Mouse (Mus musculus) liver, embryonic 12.5 days (tissue): ENCODE measurements around the gene Mrps10. TPM values are rescaled to one million over a fixed set of nuclear protein-coding genes. Genes with fewer than 3 reads are reported as not detected.
A peak's percentile ranks its signal among the peaks of the same experiment; 100 is the strongest.
"Not testable (repeated sequence)": the region's sequence is repeated elsewhere in the genome, so short reads cannot be mapped to it uniquely, and the experiment has no call there.

Source experiments
- ATAC-seq: fragments of 200-750 bp; cut with Nextera tagmentation; 2 replicates; pipeline ENCODE4 v1.8.0; 2017; ENCODE audit warnings: moderate number of reproducible peaks, mild to moderate bottlenecking, moderate library complexity
- H3K27ac ChIP-seq: fragments of 300-500 bp; sonication (generic); 2 replicates; pipeline ENCODE4 v1.5.1; 2016; ENCODE audit warnings: mild to moderate bottlenecking
- H3K27me3 ChIP-seq: fragments of 300-500 bp; sonication (generic); replicated peaks from 2 replicates; pipeline ENCODE4 v1.6.1; 2016; ENCODE audit warnings: mild to moderate bottlenecking, moderate library complexity
- H3K36me3 ChIP-seq: fragments of 300-500 bp; sonication (generic); 2 replicates; pipeline ENCODE4 v1.6.1; 2016; ENCODE audit warnings: mild to moderate bottlenecking, moderate library complexity
- H3K4me1 ChIP-seq: fragments of 300-500 bp; sonication (generic); 2 replicates; pipeline ENCODE4 v1.6.1; 2016
- H3K4me2 ChIP-seq: fragments of 300-500 bp; sonication (generic); 2 replicates; pipeline ENCODE4 v1.6.1; 2016; ENCODE audit warnings: mild to moderate bottlenecking, moderate library complexity
- H3K4me3 ChIP-seq: fragments of 300-500 bp; sonication (generic); 2 replicates; pipeline ENCODE4 v1.5.1; 2016; ENCODE audit warnings: mild to moderate bottlenecking, moderate library complexity
- H3K9ac ChIP-seq: fragments of 300-500 bp; sonication (generic); 2 replicates; pipeline ENCODE4 v1.6.1; 2016; ENCODE audit warnings: mild to moderate bottlenecking, moderate library complexity
- H3K9me3 ChIP-seq: fragments of 300-500 bp; sonication (generic); replicated peaks from 2 replicates; pipeline ENCODE4 v1.6.1; 2016; ENCODE audit warnings: mild to moderate bottlenecking, moderate library complexity
- WGBS: fragments of 180-500 bp; shearing (Covaris S2); methylation state at CpG from one replicate; pipeline ENCODE4 v1.1.7; 2016; ENCODE audit not compliant: insufficient replicate concordance; 5-methylcytosine and 5-hydroxymethylcytosine counted together
- polyA plus RNA-seq: library from polyadenylated mRNA; unstranded; fragments of >200 nt; fragmentation: Nextera tagmentation; extraction: Ambion mirVana; gene quantifications from 2 replicates; pipeline ENCODE4 v1.2.1, GENCODE M21; 2016

Mrps10 gene
- 66.2 and 70.4 TPM in 2 replicates for polyA plus RNA-seq

- peak within 1 kb of the TSS; percentile 78 for H3K4me2 ChIP-seq
- H3K4me3 ChIP-seq = peak within 1 kb of the TSS; percentile 80
- H3K27me3 ChIP-seq = peaks cover 14% of the 10 kb centered on the region; the same call in 1 of the 2 replicates
- peak within 1 kb of the TSS; percentile 78 for H3K9ac ChIP-seq
- ATAC-seq = peak; percentile 82
- no peaks in the 10 kb centered on the region for H3K9me3 ChIP-seq
- H3K4me1 ChIP-seq = peaks cover 22% of the 10 kb centered on the region
- H3K27ac ChIP-seq = peak within 1 kb of the TSS; percentile 37; the same call in 1 of the 2 replicates
- H3K36me3 ChIP-seq = peaks cover 16% of the 10 kb centered on the region
- 3% methylated on average over 35 of the region's 35 CpGs for WGBS
Observed at GRCm38 (mm10) chr17:47368401-47369086, at the start of gene Mrps10. Gene Mrps10 (plus strand): TSS chr17:47368887.

- no peak overlapping the region for H3K27ac ChIP-seq
- no peak overlapping the region for H3K4me3 ChIP-seq
- ATAC-seq = no peak
- H3K27me3 ChIP-seq = 0 out of 2 replicates have a peak, but pooled peaks cover 3% of the 10 kb centered on the region
- WGBS = 39% methylated on average over 20 of the region's 20 CpGs
- no peaks in the 10 kb centered on the region for H3K9me3 ChIP-seq
- H3K4me2 ChIP-seq = peak overlapping the region; percentile 15
- no peak overlapping the region for H3K9ac ChIP-seq
- H3K36me3 ChIP-seq = peaks cover 28% of the 10 kb centered on the region
- peaks cover 11% of the 10 kb centered on the region for H3K4me1 ChIP-seq
Observed at GRCm38 (mm10) chr17:47318972-47319625, 49.6 kb upstream of the Mrps10 start.

- Histone ChIP-seq H3K27ac (no peak overlapping the region), H3K27me3 (0 out of 2 replicates have a peak, but pooled peaks cover 3% of the 10 kb centered on the region), H3K4me3 (no peak overlapping the region), H3K4me1 (peaks cover 11% of the 10 kb centered on the region), H3K4me2 (peak overlapping the region; percentile 15), H3K9me3 (no peaks in the 10 kb centered on the region), H3K9ac (no peak overlapping the region), H3K36me3 (peaks cover 21% of the 10 kb centered on the region)
- no peak for ATAC-seq
- WGBS = 64% methylated on average over 12 of the region's 12 CpGs
Observed at GRCm38 (mm10) chr17:47319761-47320160, 48.9 kb upstream of the Mrps10 start.

- Histone ChIP-seq H3K36me3 (peaks cover 14% of the 10 kb centered on the region), H3K27me3 (0 out of 2 replicates have a peak, but pooled peaks cover 3% of the 10 kb centered on the region), H3K9me3 (no peaks in the 10 kb centered on the region), H3K4me1 (peaks cover 11% of the 10 kb centered on the region), H3K4me3 (no peak overlapping the region), H3K27ac (no peak overlapping the region), H3K4me2 (no peak overlapping the region), H3K9ac (no peak overlapping the region)
- 69% methylated on average over 22 of the region's 22 CpGs for WGBS
- no peak for ATAC-seq
Observed at GRCm38 (mm10) chr17:47322128-47322990, 46.3 kb upstream of the Mrps10 start.

- no peak overlapping the region for H3K4me3 ChIP-seq
- peaks cover 14% of the 10 kb centered on the region for H3K36me3 ChIP-seq
- peaks cover 11% of the 10 kb centered on the region for H3K4me1 ChIP-seq
- no peak for ATAC-seq
- no peak overlapping the region for H3K4me2 ChIP-seq
- 75% methylated on average over 6 of the region's 6 CpGs for WGBS
- H3K27ac ChIP-seq = no peak overlapping the region
- no peaks in the 10 kb centered on the region for H3K27me3 ChIP-seq
- H3K9me3 ChIP-seq = no peaks in the 10 kb centered on the region
- no peak overlapping the region for H3K9ac ChIP-seq
Observed at GRCm38 (mm10) chr17:47322991-47323295, 45.7 kb upstream of the Mrps10 start.

- no peak for ATAC-seq
- WGBS = 78% methylated on average over 12 of the region's 12 CpGs
- Histone ChIP-seq H3K27me3 (no peaks in the 10 kb centered on the region), H3K4me1 (no peaks in the 10 kb centered on the region), H3K27ac (no peak overlapping the region), H3K9me3 (no peaks in the 10 kb centered on the region), H3K4me3 (no peak overlapping the region), H3K9ac (no peak overlapping the region), H3K4me2 (no peak overlapping the region), H3K36me3 (peaks cover 15% of the 10 kb centered on the region)
Observed at GRCm38 (mm10) chr17:47327559-47327958, 41.1 kb upstream of the Mrps10 start.

GRCm38 (mm10) chr17:47327969-47328368 lies 40.7 kb upstream of the Mrps10 start:
- Histone ChIP-seq H3K4me3 (no peak overlapping the region), H3K9me3 (no peaks in the 10 kb centered on the region), H3K36me3 (peaks cover 14% of the 10 kb centered on the region), H3K9ac (no peak overlapping the region), H3K27ac (no peak overlapping the region), H3K4me1 (no peaks in the 10 kb centered on the region), H3K27me3 (no peaks in the 10 kb centered on the region), H3K4me2 (no peak overlapping the region)
- 54% methylated on average over 7 of the region's 7 CpGs for WGBS
- no peak for ATAC-seq

- H3K4me3 ChIP-seq = no peak overlapping the region
- no peaks in the 10 kb centered on the region for H3K27me3 ChIP-seq
- no peaks in the 10 kb centered on the region for H3K9me3 ChIP-seq
- ATAC-seq = no peak
- H3K36me3 ChIP-seq = 0 out of 2 replicates have a peak, but pooled peaks cover 7% of the 10 kb centered on the region
- WGBS = 73% methylated on average over 26 of the region's 26 CpGs
- no peak overlapping the region for H3K4me2 ChIP-seq
- H3K27ac ChIP-seq = no peak overlapping the region
- H3K4me1 ChIP-seq = no peaks in the 10 kb centered on the region
- no peak overlapping the region for H3K9ac ChIP-seq
Observed at GRCm38 (mm10) chr17:47328552-47329343, 39.9 kb upstream of the Mrps10 start.

GRCm38 (mm10) chr17:47330616-47331015 lies 38.1 kb upstream of the Mrps10 start:
- 80% methylated on average over 9 of the region's 9 CpGs for WGBS
- ATAC-seq = no peak
- Histone ChIP-seq H3K9me3 (no peaks in the 10 kb centered on the region), H3K4me1 (no peaks in the 10 kb centered on the region), H3K36me3 (0 out of 2 replicates have a peak, but pooled peaks cover 7% of the 10 kb centered on the region), H3K4me3 (no peak overlapping the region), H3K9ac (no peak overlapping the region), H3K27ac (no peak overlapping the region), H3K4me2 (no peak overlapping the region), H3K27me3 (no peaks in the 10 kb centered on the region)

GRCm38 (mm10) chr17:47332001-47332611 lies 36.6 kb upstream of the Mrps10 start:
- 49% methylated on average over 12 of the region's 12 CpGs for WGBS
- H3K4me2 ChIP-seq = peak overlapping the region; percentile 35

GRCm38 (mm10) chr17:47332664-47333063 lies 36.0 kb upstream of the Mrps10 start:
- WGBS = 37% methylated on average over 5 of the region's 5 CpGs
- not testable (repeated sequence) for H3K9me3 ChIP-seq, ATAC-seq, H3K27me3 ChIP-seq, H3K27ac ChIP-seq, H3K9ac ChIP-seq, H3K4me3 ChIP-seq, H3K4me1 ChIP-seq, H3K36me3 ChIP-seq
- H3K4me2 ChIP-seq = 0 out of 2 replicates have a peak overlapping the region, but pooled peaks have one; percentile 35

More at GRCm38 (mm10) chr17:47332001-47332611, 36.6 kb upstream of the Mrps10 start:
- Histone ChIP-seq H3K36me3 (0 out of 2 replicates have a peak, but pooled peaks cover 7% of the 10 kb centered on the region), H3K4me3 (no peak overlapping the region), H3K9ac (no peak overlapping the region), H3K9me3 (no peaks in the 10 kb centered on the region), H3K27ac (no peak overlapping the region), H3K4me1 (no peaks in the 10 kb centered on the region), H3K27me3 (no peaks in the 10 kb centered on the region)
- peak; percentile 79 for ATAC-seq
